Comparison of ENCODE assay signal across 25 mouse cellular contexts in genomic region chr15:91374441-91374840, GRCm38 (mm10).
DNase-seq lines count a peak whose midpoint lies in the region; ATAC-seq lines count a peak whose summit lies in the region.
"Had no signal": no experiment of that assay in that cellular context is flagged by ENCODE, and none has a peak within 500 bp of the region (broad histone marks: within the 10 kb centered on the region; RNA-seq: fewer than 3 reads in every experiment).

No protein-coding gene starts in this region.

- H3K27me3 ChIP-seq in forebrain, embryonic 11.5 days (ENCODE audit: control insufficient read depth, insufficient read depth, low read length), result no peaks in the 10 kb centered on the region
- no peaks in the 10 kb centered on the region for H3K27me3 ChIP-seq in forebrain, embryonic 12.5 days
- no peaks in the 10 kb centered on the region for H3K27me3 ChIP-seq in hindbrain, embryonic 15.5 days
- H3K27me3 ChIP-seq in hindbrain, embryonic 11.5 days (ENCODE audit: control insufficient read depth, insufficient read depth, low read length), result no peaks in the 10 kb centered on the region
- no peaks in the 10 kb centered on the region for H3K27me3 ChIP-seq in midbrain, embryonic 11.5 days (ENCODE audit: control insufficient read depth, insufficient read depth, low read length)
- H3K27me3 ChIP-seq in midbrain, embryonic 15.5 days (replicated peaks), result no peaks in the 10 kb centered on the region
- no peaks in the 10 kb centered on the region for H3K27me3 ChIP-seq in neural tube, embryonic 15.5 days (replicated peaks)
- H3K27me3 ChIP-seq: embryonic facial prominence, embryonic 12.5 days; embryonic facial prominence, embryonic 15.5 days; forebrain, embryonic 15.5 days; heart, embryonic 12.5 days; heart, embryonic 15.5 days; intestine, embryonic 15.5 days had no signal

- 36% methylated on average over 5 of the region's 5 CpGs for WGBS in forebrain, embryonic 11.5 days
- 48% methylated on average over 5 of the region's 5 CpGs for WGBS in forebrain, embryonic 12.5 days
- WGBS in hindbrain, embryonic 15.5 days, result 35% methylated on average over 5 of the region's 5 CpGs
- WGBS in hindbrain, embryonic 11.5 days, result 53% methylated on average over 5 of the region's 5 CpGs
- WGBS in midbrain, embryonic 11.5 days, result 21% methylated on average over 5 of the region's 5 CpGs
- WGBS in midbrain, embryonic 15.5 days, result 14% methylated on average over 5 of the region's 5 CpGs
- 34% methylated on average over 5 of the region's 5 CpGs for WGBS in neural tube, embryonic 15.5 days

- no peaks in the 10 kb centered on the region for H3K36me3 ChIP-seq in forebrain, embryonic 11.5 days (ENCODE audit: control insufficient read depth, insufficient read depth, low read length)
- H3K36me3 ChIP-seq in forebrain, embryonic 12.5 days (replicated peaks), result no peaks in the 10 kb centered on the region
- no peaks in the 10 kb centered on the region for H3K36me3 ChIP-seq in hindbrain, embryonic 15.5 days
- no peaks in the 10 kb centered on the region for H3K36me3 ChIP-seq in hindbrain, embryonic 11.5 days (ENCODE audit: control insufficient read depth, insufficient read depth, low read length)
- H3K36me3 ChIP-seq in midbrain, embryonic 11.5 days (ENCODE audit: control insufficient read depth, insufficient read depth, low read length), result no peaks in the 10 kb centered on the region
- H3K36me3 ChIP-seq in midbrain, embryonic 15.5 days (replicated peaks), result no peaks in the 10 kb centered on the region
- no peaks in the 10 kb centered on the region for H3K36me3 ChIP-seq in neural tube, embryonic 15.5 days
- H3K36me3 ChIP-seq: embryonic facial prominence, embryonic 12.5 days; embryonic facial prominence, embryonic 15.5 days; forebrain, embryonic 15.5 days; heart, embryonic 12.5 days; heart, embryonic 15.5 days; hindbrain, embryonic 10.5 days; intestine, embryonic 15.5 days had no signal

- no peak overlapping the region for H3K27ac ChIP-seq in forebrain, embryonic 11.5 days (ENCODE audit: low read depth, low read length)
- no peak overlapping the region for H3K27ac ChIP-seq in forebrain, embryonic 12.5 days
- no peak overlapping the region for H3K27ac ChIP-seq in hindbrain, embryonic 15.5 days (replicated peaks)
- H3K27ac ChIP-seq in hindbrain, embryonic 11.5 days (ENCODE audit: low read depth, low read length), result no peak overlapping the region
- H3K27ac ChIP-seq in midbrain, embryonic 11.5 days (ENCODE audit: low read depth, low read length), result no peak overlapping the region
- H3K27ac ChIP-seq in midbrain, embryonic 15.5 days, result no peak overlapping the region
- H3K27ac ChIP-seq in neural tube, embryonic 15.5 days (replicated peaks), result no peak overlapping the region
- H3K27ac ChIP-seq: embryonic facial prominence, embryonic 12.5 days; embryonic facial prominence, embryonic 15.5 days; heart, embryonic 15.5 days; hindbrain, embryonic 10.5 days; intestine, embryonic 15.5 days had no signal

- H3K4me3 ChIP-seq in forebrain, embryonic 11.5 days (ENCODE audit: low read depth, low read length), result no peak overlapping the region
- H3K4me3 ChIP-seq in forebrain, embryonic 12.5 days (replicated peaks), result no peak overlapping the region
- H3K4me3 ChIP-seq in hindbrain, embryonic 15.5 days, result no peak overlapping the region
- H3K4me3 ChIP-seq in hindbrain, embryonic 11.5 days (ENCODE audit: low read depth, low read length), result no peak overlapping the region
- no peak overlapping the region for H3K4me3 ChIP-seq in midbrain, embryonic 11.5 days (ENCODE audit: low read depth, low read length)
- no peak overlapping the region for H3K4me3 ChIP-seq in midbrain, embryonic 15.5 days
- no peak overlapping the region for H3K4me3 ChIP-seq in neural tube, embryonic 15.5 days (replicated peaks)
- H3K4me3 ChIP-seq: embryonic facial prominence, embryonic 12.5 days; embryonic facial prominence, embryonic 15.5 days; forebrain, embryonic 15.5 days; heart, embryonic 12.5 days; heart, embryonic 15.5 days; hindbrain, embryonic 10.5 days; intestine, embryonic 15.5 days had no signal

- 0 out of 2 replicates have a peak, but pooled peaks have one; percentile 21 for ATAC-seq in forebrain, embryonic 11.5 days (replicated peaks; ENCODE audit: low FRiP score)
- ATAC-seq in forebrain, embryonic 12.5 days (ENCODE audit: low FRiP score), result no peak
- ATAC-seq in hindbrain, embryonic 15.5 days (ENCODE audit: low FRiP score, low read depth), result 0 out of 2 replicates have a peak, but pooled peaks have one; percentile 14
- no peak for ATAC-seq in hindbrain, embryonic 11.5 days (ENCODE audit: low FRiP score)
- peak; percentile 62; the same call in 1 of the 2 replicates for ATAC-seq in midbrain, embryonic 11.5 days (ENCODE audit: low FRiP score)
- no peak for ATAC-seq in midbrain, embryonic 15.5 days (replicated peaks)
- no peak for ATAC-seq in neural tube, embryonic 15.5 days (ENCODE audit: low FRiP score)
- ATAC-seq: activated CD4-positive, CD25-positive, alpha-beta regulatory T cell, adult 4 months; forebrain, embryonic 15.5 days; intestine, embryonic 15.5 days had no signal

- DNase-seq in forebrain, embryonic 11.5 days (ENCODE audit: low spot score), result no peak
- no peak for DNase-seq in hindbrain, embryonic 11.5 days (ENCODE audit: low spot score)
- peak; percentile 83 for DNase-seq in midbrain, embryonic 11.5 days (ENCODE audit: low spot score, missing footprints)
- DNase-seq: adrenal gland, postnatal 10 days; adrenal gland, postnatal 36 days; cerebellum, adult 11 months; cerebellum, adult 2 months; cerebellum, adult 9-11 months; cerebellum, postnatal 25 days; gastrocnemius, postnatal 25 days; heart, adult 18-20 months; heart, postnatal 10 days; heart, postnatal 36 days had no signal

- H3K9me3 ChIP-seq in forebrain, embryonic 11.5 days (ENCODE audit: control insufficient read depth, low read length), result no peaks in the 10 kb centered on the region
- H3K9me3 ChIP-seq in forebrain, embryonic 12.5 days, result no peaks in the 10 kb centered on the region
- no peaks in the 10 kb centered on the region for H3K9me3 ChIP-seq in hindbrain, embryonic 15.5 days
- H3K9me3 ChIP-seq in hindbrain, embryonic 11.5 days (ENCODE audit: control insufficient read depth, low read length), result no peaks in the 10 kb centered on the region
- H3K9me3 ChIP-seq in midbrain, embryonic 11.5 days (ENCODE audit: control insufficient read depth, low read length), result no peaks in the 10 kb centered on the region
- no peaks in the 10 kb centered on the region for H3K9me3 ChIP-seq in midbrain, embryonic 15.5 days
- H3K9me3 ChIP-seq in neural tube, embryonic 15.5 days (replicated peaks), result no peaks in the 10 kb centered on the region
- H3K9me3 ChIP-seq: embryonic facial prominence, embryonic 12.5 days; embryonic facial prominence, embryonic 15.5 days; forebrain, embryonic 15.5 days; heart, embryonic 12.5 days; heart, embryonic 15.5 days; hindbrain, embryonic 10.5 days; intestine, embryonic 15.5 days had no signal

- no peak overlapping the region for H3K9ac ChIP-seq in forebrain, embryonic 11.5 days (ENCODE audit: low read length)
- no peak overlapping the region for H3K9ac ChIP-seq in forebrain, embryonic 12.5 days
- no peak overlapping the region for H3K9ac ChIP-seq in hindbrain, embryonic 15.5 days
- no peak overlapping the region for H3K9ac ChIP-seq in hindbrain, embryonic 11.5 days (ENCODE audit: low read depth, low read length)
- H3K9ac ChIP-seq in midbrain, embryonic 11.5 days (ENCODE audit: low read length), result no peak overlapping the region
- H3K9ac ChIP-seq in midbrain, embryonic 15.5 days, result no peak overlapping the region
- no peak overlapping the region for H3K9ac ChIP-seq in neural tube, embryonic 15.5 days (replicated peaks)
- H3K9ac ChIP-seq: embryonic facial prominence, embryonic 12.5 days; embryonic facial prominence, embryonic 15.5 days; forebrain, embryonic 15.5 days; heart, embryonic 12.5 days; heart, embryonic 15.5 days; intestine, embryonic 15.5 days had no signal

- H3K4me2 ChIP-seq in forebrain, embryonic 11.5 days (ENCODE audit: low read depth, low read length, severe bottlenecking), result no peak overlapping the region
- H3K4me2 ChIP-seq in forebrain, embryonic 12.5 days, result no peak overlapping the region
- H3K4me2 ChIP-seq in hindbrain, embryonic 15.5 days, result no peak overlapping the region
- H3K4me2 ChIP-seq in hindbrain, embryonic 11.5 days (replicated peaks; ENCODE audit: low read depth, low read length), result no peak overlapping the region
- H3K4me2 ChIP-seq in midbrain, embryonic 11.5 days, result no peak overlapping the region
- no peak overlapping the region for H3K4me2 ChIP-seq in midbrain, embryonic 15.5 days
- H3K4me2 ChIP-seq in neural tube, embryonic 15.5 days, result no peak overlapping the region
- H3K4me2 ChIP-seq: embryonic facial prominence, embryonic 12.5 days; embryonic facial prominence, embryonic 15.5 days; forebrain, embryonic 15.5 days; heart, embryonic 12.5 days; heart, embryonic 15.5 days; intestine, embryonic 15.5 days had no signal

- H3K4me1 ChIP-seq in forebrain, embryonic 11.5 days (replicated peaks; ENCODE audit: control insufficient read depth, insufficient read depth, low read length), result 0 out of 2 replicates have a peak, but pooled peaks cover 2% of the 10 kb centered on the region
- peaks cover 31% of the 10 kb centered on the region for H3K4me1 ChIP-seq in forebrain, embryonic 12.5 days
- peaks cover 52% of the 10 kb centered on the region for H3K4me1 ChIP-seq in hindbrain, embryonic 15.5 days (replicated peaks)
- no peaks in the 10 kb centered on the region for H3K4me1 ChIP-seq in hindbrain, embryonic 11.5 days (replicated peaks; ENCODE audit: control insufficient read depth, insufficient read depth, low read length)
- peaks cover 3% of the 10 kb centered on the region for H3K4me1 ChIP-seq in midbrain, embryonic 11.5 days (ENCODE audit: control insufficient read depth, insufficient read depth, low read length)
- peaks cover 28% of the 10 kb centered on the region for H3K4me1 ChIP-seq in midbrain, embryonic 15.5 days
- peaks cover 50% of the 10 kb centered on the region for H3K4me1 ChIP-seq in neural tube, embryonic 15.5 days
- H3K4me1 ChIP-seq: intestine, embryonic 15.5 days had no signal

Comparison
In these comparisons a context has a peak if more than half of its experiments do, and no peak if none do; other contexts are left out.
1. ATAC-seq: peak in forebrain, embryonic 11.5 days (single experiment), hindbrain, embryonic 15.5 days (single experiment) and midbrain, embryonic 11.5 days (single experiment); none in forebrain, embryonic 12.5 days (single experiment), hindbrain, embryonic 11.5 days (single experiment), midbrain, embryonic 15.5 days (single experiment) and neural tube, embryonic 15.5 days (single experiment).